Mouse (Mus musculus) testis, adult 2 months (tissue): Measurements from ENCODE around the gene Cntn2. TPM values are rescaled to one million over a fixed set of nuclear protein-coding genes. Genes with fewer than 3 reads are reported as not detected.
A peak's percentile ranks its signal among the peaks of the same experiment; 100 is the strongest.

Source experiments
- H3K27ac ChIP-seq: fragments of 200-500 bp; 2 replicates; pipeline ENCODE4 v1.5.1; 2012; ENCODE audit warnings: low read depth, low read length; ENCODE audit not compliant: control insufficient read depth, insufficient read depth
- H3K27me3 ChIP-seq: fragments of 200-500 bp; 2 replicates; pipeline ENCODE4 v1.6.1; 2012; ENCODE audit warnings: mild to moderate bottlenecking, low read length, moderate library complexity; ENCODE audit not compliant: control insufficient read depth, insufficient read depth
- H3K36me3 ChIP-seq: fragments of 200-500 bp; 2 replicates; pipeline ENCODE4 v1.6.1; 2012; ENCODE audit warnings: mild to moderate bottlenecking, low read length; ENCODE audit not compliant: control insufficient read depth, insufficient read depth
- H3K4me1 ChIP-seq: fragments of 200-500 bp; 2 replicates; pipeline ENCODE4 v1.6.1; 2012; ENCODE audit warnings: low read length; ENCODE audit not compliant: control insufficient read depth, insufficient read depth
- H3K4me3 ChIP-seq: fragments of 200-500 bp; 2 replicates; pipeline ENCODE4 v1.5.1; 2012; ENCODE audit warnings: low read depth, mild to moderate bottlenecking, low read length, moderate library complexity, mixed read lengths; ENCODE audit not compliant: control insufficient read depth
- CTCF ChIP-seq: fragments of 200-500 bp; IDR thresholded peaks from 2 replicates; pipeline ENCODE4 v1.5.1; 2012; ENCODE audit warnings: low read depth, mild to moderate bottlenecking, inconsistent platforms, low read length, moderate library complexity; ENCODE audit not compliant: control insufficient read depth, insufficient read depth, insufficient replicate concordance
- POLR2A ChIP-seq: fragments of 200-500 bp; IDR thresholded peaks from 2 replicates; pipeline ENCODE4 v1.6.1; 2012; ENCODE audit warnings: low read depth, mild to moderate bottlenecking, inconsistent platforms, low read length, moderate library complexity; ENCODE audit not compliant: control insufficient read depth
- polyA plus RNA-seq: library from polyadenylated mRNA; depleted of rRNA; stranded (reverse); fragments of >200 nt; gene quantifications from 2 replicates; pipeline ENCODE4 v1.2.3, GENCODE M21; 2012

The Cntn2 gene
- polyA plus RNA-seq, 1 experiment: not detected

DNA sequence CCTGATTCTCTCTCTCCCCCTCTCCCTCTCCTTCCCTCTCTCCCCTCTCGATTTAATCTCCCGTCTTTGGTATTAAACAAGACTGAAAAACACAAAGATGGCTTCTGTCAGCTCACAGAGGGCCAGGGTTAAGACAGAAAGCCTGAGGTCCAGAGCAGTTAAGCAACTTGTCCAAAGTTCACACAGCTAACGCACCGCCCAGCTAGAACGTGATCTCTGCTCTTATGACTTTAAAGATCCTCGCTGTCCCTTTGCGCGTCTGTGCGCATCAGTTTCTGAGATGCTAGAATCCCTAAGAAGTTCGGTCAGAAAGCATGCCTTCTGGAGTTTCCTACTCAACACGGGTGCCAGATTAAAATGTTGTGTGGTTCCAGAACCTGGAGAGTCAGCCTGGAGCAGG is 23.3 kb downstream of the Cntn2 start:
- TF ChIP-seq POLR2A (no peak), CTCF (no peak)
- H3K27ac ChIP-seq: no peak overlapping the region
- no peak overlapping the region for H3K4me3 ChIP-seq
- no peaks in the 10 kb centered on the region for H3K36me3 ChIP-seq
- no peaks in the 10 kb centered on the region for H3K27me3 ChIP-seq
- peaks cover 3% of the 10 kb centered on the region; the same call in 1 of the 2 replicates for H3K4me1 ChIP-seq

DNA sequence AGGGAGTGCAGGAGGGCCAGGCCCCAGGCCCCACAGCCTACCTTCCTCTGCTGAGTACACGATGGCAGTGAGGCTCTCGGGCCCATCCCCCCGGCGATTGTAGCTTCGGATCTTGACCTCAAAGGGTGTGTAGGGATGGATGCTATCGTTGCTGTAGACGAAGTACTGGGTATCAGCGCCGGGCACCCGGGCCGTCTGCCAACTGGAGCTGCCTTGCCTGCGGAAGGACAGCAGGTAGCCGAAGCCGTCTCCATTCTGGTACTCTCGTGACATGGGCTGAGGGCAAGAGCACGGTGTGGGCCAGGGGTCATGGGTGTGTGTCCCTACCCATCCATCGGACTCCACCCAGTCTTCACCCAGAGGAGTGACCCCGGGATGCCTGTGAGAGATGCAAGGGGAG is 24.4 kb downstream of the Cntn2 start:
- TF ChIP-seq CTCF: no peak
- TF ChIP-seq POLR2A: no peak
- Histone ChIP-seq H3K4me3 (no peak overlapping the region), H3K4me1 (peaks cover 3% of the 10 kb centered on the region; the same call in 1 of the 2 replicates), H3K36me3 (no peaks in the 10 kb centered on the region), H3K27ac (no peak overlapping the region), H3K27me3 (no peaks in the 10 kb centered on the region)

DNA sequence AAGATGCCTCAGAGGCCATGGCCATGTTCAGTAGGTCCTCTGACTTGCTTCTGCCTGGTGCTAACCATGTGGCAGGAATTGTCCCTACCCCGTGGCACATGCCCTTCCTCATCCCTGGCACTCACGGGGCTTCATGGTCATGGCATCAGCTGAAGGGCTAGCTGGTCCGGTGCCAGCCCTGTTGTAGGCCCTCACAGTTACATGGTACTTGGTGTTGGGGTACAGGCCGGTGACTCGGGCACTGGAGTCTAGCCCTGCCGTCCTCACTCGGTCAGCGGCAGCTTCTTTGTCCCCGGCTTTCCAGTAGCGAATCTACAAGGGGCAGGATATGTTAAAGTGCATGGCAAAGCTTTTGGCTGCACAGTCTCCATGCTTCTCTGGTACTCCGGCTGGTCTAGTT is 26.3 kb downstream of the Cntn2 start:
- Histone ChIP-seq H3K4me3 (no peak overlapping the region), H3K36me3 (no peaks in the 10 kb centered on the region), H3K27me3 (no peaks in the 10 kb centered on the region), H3K27ac (no peak overlapping the region), H3K4me1 (peaks cover 3% of the 10 kb centered on the region; the same call in 1 of the 2 replicates)
- no peak for TF ChIP-seq CTCF
- no peak for TF ChIP-seq POLR2A

DNA sequence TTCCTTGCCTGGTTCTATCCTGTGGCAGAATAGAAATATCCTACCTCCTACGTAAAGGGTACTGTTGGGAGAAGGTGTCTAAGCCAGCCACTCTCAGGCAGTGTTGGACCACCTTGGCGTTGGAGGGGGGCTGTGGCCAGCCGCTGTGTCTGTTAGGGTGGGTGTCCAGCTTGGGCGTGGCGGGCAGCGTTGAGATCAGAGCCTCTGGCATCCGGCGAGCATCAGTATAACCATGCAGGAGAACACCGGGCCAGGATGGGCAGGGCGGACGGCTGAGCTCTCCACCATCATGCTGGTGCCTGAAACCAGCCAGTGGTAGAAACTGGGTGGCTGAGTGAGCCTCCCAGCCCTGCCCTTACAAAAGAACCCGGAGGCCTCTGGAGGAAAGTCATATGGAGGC is 27.7 kb downstream of the Cntn2 start:
- no peak overlapping the region for H3K4me3 ChIP-seq
- H3K36me3 ChIP-seq: no peaks in the 10 kb centered on the region
- no peaks in the 10 kb centered on the region for H3K27me3 ChIP-seq
- H3K27ac ChIP-seq: no peak overlapping the region
- TF ChIP-seq CTCF (no peak), POLR2A (no peak)
- no peaks in the 10 kb centered on the region for H3K4me1 ChIP-seq

DNA sequence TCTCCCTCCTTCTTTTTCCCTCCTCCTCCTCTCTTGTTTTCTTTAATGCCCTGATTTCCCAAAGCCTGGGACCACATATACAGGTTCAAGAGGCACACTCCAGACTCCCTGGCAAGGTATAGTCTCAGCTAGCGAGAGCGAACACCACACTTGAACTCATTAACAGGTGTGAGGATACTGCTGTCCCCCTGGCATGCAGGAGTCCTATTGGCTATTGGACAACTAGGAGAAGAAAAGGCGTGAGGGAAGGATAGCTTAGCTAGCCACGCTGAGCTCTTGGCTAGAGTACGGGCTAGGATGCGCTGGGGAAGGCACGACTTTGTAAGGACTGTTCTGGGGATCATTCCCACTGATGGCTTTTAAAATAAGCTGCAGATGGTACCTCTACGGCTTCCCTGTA is 30.9 kb downstream of the Cntn2 start:
- H3K36me3 ChIP-seq: no peaks in the 10 kb centered on the region
- TF ChIP-seq CTCF (no peak), POLR2A (no peak)
- no peak overlapping the region for H3K27ac ChIP-seq
- no peak overlapping the region for H3K4me3 ChIP-seq
- no peaks in the 10 kb centered on the region for H3K4me1 ChIP-seq
- no peaks in the 10 kb centered on the region for H3K27me3 ChIP-seq

- Histone ChIP-seq H3K4me3 (no peak overlapping the region), H3K27ac (no peak overlapping the region), H3K4me1 (no peaks in the 10 kb centered on the region), H3K27me3 (no peaks in the 10 kb centered on the region), H3K36me3 (peaks cover 1% of the 10 kb centered on the region; the same call in 1 of the 2 replicates)
- no peak for TF ChIP-seq POLR2A
- TF ChIP-seq CTCF: no peak
Measured at GRCm38 (mm10) chr1:132511521-132511920, 31.5 kb downstream of the Cntn2 start.

DNA sequence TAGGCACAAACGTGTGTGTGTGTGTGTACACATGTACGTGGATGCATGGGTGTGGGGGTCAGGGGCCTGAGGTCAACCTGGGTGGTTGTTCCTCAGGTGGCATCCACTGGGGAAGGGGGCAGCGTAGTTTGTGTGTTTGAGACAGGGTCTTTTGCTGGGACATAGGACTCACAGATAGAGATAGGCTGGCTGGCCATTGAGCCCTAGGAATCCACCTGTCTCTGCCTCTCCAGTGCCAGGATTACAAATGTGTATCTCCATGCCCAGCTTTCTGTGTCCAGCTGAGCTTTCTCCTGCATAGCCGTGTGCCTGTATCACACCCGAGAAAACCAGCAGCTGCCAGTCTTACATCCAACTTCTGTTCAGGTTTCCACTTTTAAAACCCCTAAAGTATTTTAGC is 33.3 kb downstream of the Cntn2 start:
- H3K4me1 ChIP-seq: no peaks in the 10 kb centered on the region
- peaks cover 1% of the 10 kb centered on the region; the same call in 1 of the 2 replicates for H3K36me3 ChIP-seq
- H3K27me3 ChIP-seq: no peaks in the 10 kb centered on the region
- no peak for TF ChIP-seq CTCF
- no peak overlapping the region for H3K27ac ChIP-seq
- H3K4me3 ChIP-seq: no peak overlapping the region

DNA sequence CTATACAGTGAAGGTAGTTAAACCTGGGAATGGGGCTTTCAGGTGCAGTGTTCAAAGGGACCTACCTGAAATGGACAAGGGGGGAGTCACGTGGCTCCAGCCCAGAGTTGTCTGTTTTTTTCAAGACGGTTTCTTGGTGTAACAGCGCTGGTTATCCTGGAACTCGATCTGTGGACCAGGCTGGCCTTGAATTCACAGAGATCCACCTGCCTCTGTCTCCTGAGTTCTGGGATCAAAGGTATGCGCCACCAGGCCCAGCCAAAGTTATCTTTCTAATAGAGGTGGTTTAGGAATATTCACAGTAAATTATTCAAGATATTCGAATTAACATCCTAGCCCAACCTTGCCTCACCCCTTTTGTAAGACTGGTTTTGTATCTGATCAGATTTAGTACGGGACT is 36.4 kb downstream of the Cntn2 start:
- H3K4me1 ChIP-seq: no peaks in the 10 kb centered on the region
- peak overlapping the region; percentile 36 for H3K27ac ChIP-seq
- TF ChIP-seq POLR2A (no peak), CTCF (no peak)
- H3K36me3 ChIP-seq: peaks cover 1% of the 10 kb centered on the region
- no peaks in the 10 kb centered on the region for H3K27me3 ChIP-seq
- H3K4me3 ChIP-seq: peak overlapping the region; percentile 79
